Mouse (Mus musculus): ENCODE results near the gene Nptx1. TPM values are rescaled to one million over a fixed set of nuclear protein-coding genes. Genes with fewer than 3 reads are reported as not detected.

The Nptx1 gene
- total RNA-seq, 2 experiments from 2014 or later, result 247 to 272 TPM

DNA sequence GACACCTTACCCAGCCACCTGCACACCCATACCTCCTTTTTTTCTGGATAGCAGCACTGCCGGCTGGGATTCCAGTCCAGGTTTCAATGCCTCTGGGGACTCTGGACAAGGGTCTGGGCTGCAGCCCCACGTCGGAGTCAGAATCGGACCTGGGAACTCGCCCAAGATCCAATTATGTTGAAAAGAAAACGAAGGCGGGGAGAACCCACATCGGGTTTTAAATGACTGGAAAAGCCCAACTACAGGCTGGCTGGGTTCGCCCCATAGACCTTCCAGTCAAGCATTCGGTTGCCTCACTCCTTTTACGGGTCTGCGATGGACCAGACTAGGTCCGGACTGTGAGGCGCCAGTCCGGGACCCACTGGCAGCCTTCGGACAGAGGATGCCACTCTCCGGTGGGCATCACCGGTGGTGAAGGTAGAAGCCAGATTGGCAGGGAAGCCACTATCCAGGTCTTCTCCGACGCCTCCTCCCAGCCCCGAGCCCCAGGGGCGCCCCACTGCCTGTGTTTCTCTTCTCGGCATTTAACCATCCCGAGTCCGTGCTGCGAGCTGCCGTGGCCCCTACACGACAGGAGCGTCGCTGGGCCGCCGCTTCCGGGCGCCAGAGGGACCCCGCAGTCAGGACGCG, 1.3 kb upstream of the Nptx1 start:
- intact Hi-C loops (cut with DNase I), result loop anchor here (2.0 to 5.0 kb wide), 4 partner anchors 53 to 358 kb away; partner anchors contain the start of gene Rptor
- Histone ChIP-seq H3K4me3 (peak overlapping the region; percentile 93), H3K27ac (peak overlapping the region; percentile 89)
- peak; percentile 21 for TF ChIP-seq CTCF (IDR thresholded peaks at IDR 0.05)
- DNase-seq (ENCODE audit: extremely low spot score in 1 of 2, low spot score in 2 of 2), result no peak

DNA sequence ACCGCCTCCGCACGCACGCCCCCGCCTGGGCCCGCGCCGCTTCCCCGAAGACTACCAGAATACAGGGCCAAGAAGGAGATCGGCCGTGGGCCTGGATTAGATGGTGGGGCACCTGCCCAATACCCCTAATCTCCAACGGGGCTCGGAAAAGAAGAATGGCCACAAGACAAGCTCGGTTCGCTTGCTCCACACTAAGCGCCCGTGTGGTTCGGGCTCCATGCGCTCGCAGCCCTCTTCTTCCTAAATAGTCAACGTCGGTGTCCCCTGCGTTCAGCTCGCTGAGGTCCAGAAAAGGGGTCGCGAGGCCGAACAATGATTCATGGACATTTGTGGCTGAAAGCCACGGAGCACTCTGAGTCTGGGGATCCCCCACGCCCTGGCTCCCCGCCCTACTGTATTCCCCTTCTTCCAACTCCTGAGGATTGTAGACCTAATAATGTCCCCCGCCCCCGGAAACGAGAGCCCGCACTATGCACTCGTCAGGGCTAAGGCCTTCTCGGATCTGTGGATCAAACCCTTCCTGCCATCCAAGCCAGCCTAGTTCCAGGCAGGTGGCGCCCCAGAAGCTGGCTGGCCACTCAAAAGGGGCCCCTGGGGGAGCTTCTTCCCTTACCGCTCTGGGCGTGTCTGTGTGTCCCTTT, 518 bp upstream of the Nptx1 start:
- Histone ChIP-seq H3K27ac (peak overlapping the region; percentile 89), H3K4me3 (peak overlapping the region; percentile 93)
- intact Hi-C loops (cut with DNase I), result loop anchor here (2.0 to 5.0 kb wide), 5 partner anchors 33 to 359 kb away; partner anchors contain the start of gene Rptor
- no peak for TF ChIP-seq CTCF (IDR thresholded peaks at IDR 0.05)
- no peak for DNase-seq (ENCODE audit: extremely low spot score in 1 of 2, low spot score in 2 of 2)

DNA sequence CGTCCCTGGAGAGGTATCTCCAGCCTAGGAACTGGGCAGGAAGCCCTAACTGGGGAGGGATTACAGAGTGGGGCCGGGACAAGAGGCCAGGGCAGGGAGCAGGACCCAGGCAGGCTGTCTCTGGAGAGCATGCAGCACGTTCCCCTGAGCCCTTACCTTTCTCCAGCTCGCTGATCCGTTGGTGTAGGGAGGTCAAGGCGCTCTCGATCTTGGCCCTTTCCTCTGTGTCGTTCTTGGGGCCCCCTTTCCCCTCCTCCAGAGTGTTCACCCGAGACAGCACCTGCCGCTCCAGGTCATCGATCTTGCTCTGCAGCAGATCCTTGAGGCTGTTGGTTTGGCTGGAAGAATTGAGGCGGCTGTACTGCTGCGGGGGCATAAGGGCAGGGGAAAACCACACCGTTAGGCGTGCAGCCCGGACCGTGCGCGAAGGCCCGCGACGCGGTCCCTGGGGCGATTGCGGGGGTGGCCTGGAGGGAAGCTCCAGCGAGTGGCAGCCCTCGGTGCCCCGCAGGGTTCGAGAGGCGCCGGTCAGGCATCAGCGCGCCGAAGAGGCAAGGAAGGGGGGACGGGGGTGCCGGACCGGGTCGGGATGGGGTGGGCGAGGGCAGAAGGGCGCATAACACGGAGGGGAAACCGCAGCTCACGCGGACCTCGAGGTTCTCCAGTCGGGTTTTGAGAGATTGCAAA, 914 bp downstream of the Nptx1 start:
- intact Hi-C loops (cut with DNase I), result loop anchor here (2.0 to 5.0 kb wide), 4 partner anchors 32 to 361 kb away; partner anchors contain the start of gene Rptor
- peak overlapping the region; percentile 89 for H3K27ac ChIP-seq

DNA sequence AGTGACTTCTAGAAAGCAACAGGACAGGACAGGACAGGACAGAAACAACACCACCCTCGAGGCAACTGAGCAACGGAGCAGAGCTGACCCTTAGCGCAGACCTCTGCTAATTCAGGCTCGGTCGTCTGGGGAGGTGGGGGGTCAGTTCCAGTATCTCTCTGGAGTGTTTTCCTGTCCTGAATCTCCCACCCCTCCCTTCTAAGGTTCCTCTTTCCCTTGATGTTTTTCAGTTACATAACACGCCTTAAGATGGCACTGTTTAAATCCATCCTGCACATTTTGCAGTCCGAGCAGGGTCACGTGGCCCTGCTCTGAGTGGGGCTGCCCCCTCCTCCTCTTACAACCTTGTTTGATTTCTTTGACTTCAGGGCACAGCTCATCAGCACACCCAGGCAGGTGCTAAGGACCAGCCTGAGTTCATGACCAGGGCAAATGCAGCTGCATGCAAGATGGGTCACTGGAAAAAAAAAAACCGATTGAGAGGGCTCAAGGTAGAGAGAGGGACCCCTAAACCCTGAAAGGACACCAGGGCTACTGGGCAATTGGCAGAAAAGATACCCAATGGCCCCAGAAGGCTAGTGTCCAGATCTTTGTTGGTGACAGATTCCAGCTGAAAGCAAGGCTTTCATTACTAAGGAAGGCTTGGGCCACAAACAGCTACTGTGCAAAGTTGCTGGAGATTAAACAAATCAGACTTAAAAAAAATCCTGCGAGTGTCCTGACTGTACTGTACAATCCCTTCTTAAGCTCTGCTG, 1.6 kb downstream of the Nptx1 start:
- DNase-seq (ENCODE audit: extremely low spot score in 1 of 2, low spot score in 2 of 2), result no peak
- intact Hi-C loops (cut with DNase I), result loop anchor here (2.0 to 5.0 kb wide), 4 partner anchors 31 to 361 kb away; partner anchors contain the start of gene Rptor
- Histone ChIP-seq H3K4me3 (peak overlapping the region; percentile 93), H3K27ac (peak overlapping the region; percentile 89)
- no peak; the same call in none of the 2 replicates for TF ChIP-seq CTCF (IDR thresholded peaks at IDR 0.05)

More for the DNA sequence above, 914 bp downstream of the Nptx1 start:
- H3K4me3 ChIP-seq, result peak overlapping the region; percentile 93
- DNase-seq (ENCODE audit: extremely low spot score in 1 of 2, low spot score in 2 of 2), result no peak
- no peak for TF ChIP-seq CTCF (IDR thresholded peaks at IDR 0.05)

DNA sequence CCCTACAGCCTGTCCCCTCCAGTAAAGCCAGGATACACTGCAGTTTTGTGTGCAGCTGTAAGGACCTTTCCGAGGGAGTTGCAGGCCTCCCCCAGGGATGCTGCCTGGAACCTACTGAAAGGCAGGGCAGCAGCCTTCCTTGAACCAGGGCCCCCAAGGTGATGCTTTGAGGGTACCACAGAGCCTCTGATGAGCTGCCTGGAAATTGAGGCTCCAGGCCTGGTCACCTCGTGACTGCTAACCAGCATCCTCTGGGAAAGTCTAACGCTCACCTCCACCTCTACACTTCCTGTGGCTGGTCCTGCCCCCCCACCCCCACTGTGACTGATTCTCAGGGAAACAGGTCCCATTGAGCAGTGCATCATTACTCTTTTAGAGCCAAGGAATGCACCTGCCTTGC, 2.3 kb downstream of the Nptx1 start:
- peak overlapping the region; percentile 93 for H3K4me3 ChIP-seq
- peak overlapping the region; percentile 89 for H3K27ac ChIP-seq
- DNase-seq (ENCODE audit: extremely low spot score in 1 of 2, low spot score in 2 of 2), result no peak
- intact Hi-C loops (cut with DNase I), result loop anchor here (5.0 kb wide), 3 partner anchors 57 to 362 kb away; partner anchors contain the start of gene Rptor
- TF ChIP-seq CTCF (IDR thresholded peaks at IDR 0.05), result no peak

DNA sequence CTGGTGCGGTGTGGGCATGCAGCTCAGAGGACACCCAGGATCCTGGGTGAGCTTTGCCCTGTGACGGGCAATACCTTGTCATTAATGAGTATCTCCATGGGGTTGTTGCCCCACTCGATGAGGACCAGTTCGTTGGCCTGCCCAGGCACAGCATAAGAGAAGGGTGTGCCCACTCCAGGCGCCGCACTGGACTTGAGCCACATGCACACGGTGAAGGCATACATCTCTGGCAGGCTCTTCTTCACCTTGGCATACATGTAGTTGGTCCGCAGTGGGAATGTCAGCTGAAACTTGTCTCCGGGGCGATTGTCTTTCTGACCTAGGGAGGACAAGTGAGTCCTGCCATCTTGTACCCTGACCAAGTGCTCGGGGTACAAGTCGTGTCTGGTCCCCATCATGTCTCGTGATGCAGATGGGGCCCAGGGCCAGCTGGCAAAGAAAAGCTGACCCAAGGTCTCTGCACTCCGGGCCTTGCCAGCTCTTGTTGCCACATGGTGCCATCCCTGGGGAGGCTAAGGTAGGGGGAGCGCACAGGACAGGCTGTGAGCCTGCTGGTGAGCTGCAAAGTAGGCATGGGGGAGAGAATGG, 2.9 kb downstream of the Nptx1 start:
- DNase-seq (ENCODE audit: extremely low spot score in 1 of 2, low spot score in 2 of 2), result no peak
- TF ChIP-seq CTCF (IDR thresholded peaks at IDR 0.05), result no peak
- peak overlapping the region; percentile 93 for H3K4me3 ChIP-seq
- intact Hi-C loops (cut with DNase I), result loop anchor here (5.0 kb wide), 3 partner anchors 58 to 363 kb away; partner anchors contain the start of gene Rptor
- peak overlapping the region; percentile 89 for H3K27ac ChIP-seq

DNA sequence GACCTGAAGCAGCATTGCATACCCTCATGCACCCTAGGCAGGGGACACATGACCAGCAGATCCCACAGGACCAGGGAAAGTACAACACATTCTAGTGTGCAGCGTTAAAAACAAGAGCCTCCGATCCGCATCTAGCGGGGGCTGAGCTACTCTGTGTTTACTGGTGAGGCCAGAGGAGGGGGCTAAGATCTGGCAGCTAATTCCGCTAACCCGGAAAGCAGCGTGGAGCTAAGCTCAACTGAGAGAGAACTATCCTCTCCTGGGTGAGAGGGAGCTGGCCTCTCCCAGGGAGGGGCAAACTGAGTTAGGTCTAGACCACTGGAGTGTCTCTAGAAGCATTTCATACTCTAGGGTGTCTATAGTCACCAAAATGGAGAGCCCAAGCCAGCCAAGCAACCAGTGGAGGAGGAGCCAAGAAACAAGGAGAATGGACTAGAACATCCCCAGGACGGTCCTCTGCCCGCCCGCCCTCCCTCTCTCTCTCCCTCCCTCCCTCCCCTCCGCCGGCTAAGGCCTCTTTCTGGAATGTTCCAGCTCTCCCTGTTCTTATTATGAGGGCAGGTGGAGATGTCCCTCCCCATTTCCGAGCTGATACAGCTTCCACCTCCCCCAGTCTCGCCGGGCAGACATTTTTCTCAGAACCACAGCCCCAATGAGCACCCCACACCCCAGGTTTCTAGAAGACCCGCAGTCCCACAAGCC, 3.6 kb downstream of the Nptx1 start:
- intact Hi-C loops (cut with DNase I), result no loop called here
- Histone ChIP-seq H3K4me3 (peak overlapping the region; percentile 93), H3K27ac (peak overlapping the region; percentile 89)
- no peak for TF ChIP-seq CTCF (IDR thresholded peaks at IDR 0.05)
- no peak for DNase-seq (ENCODE audit: extremely low spot score in 1 of 2, low spot score in 2 of 2)

DNA sequence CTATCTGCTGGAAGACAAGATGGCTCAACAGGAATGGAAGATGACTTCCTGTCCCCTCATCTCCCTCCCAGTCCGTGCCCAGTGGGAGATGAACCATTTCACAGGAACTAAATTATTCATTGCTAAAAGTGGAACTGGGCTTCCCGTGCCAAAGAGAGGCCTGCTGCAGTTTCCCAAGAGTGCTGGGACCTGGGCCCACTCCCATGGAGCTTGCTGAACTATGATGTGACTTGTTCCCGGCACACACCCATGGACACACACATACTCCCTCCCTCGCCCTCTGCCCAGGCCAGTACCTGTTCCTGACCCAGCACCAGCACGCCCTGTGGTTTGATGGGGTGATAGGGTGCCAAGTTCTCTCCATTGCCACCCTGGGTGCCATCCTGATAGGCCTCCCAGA, 4.7 kb downstream of the Nptx1 start:
- no peak for DNase-seq (ENCODE audit: extremely low spot score in 1 of 2, low spot score in 2 of 2)
- peak overlapping the region; percentile 93 for H3K4me3 ChIP-seq
- intact Hi-C loops (cut with DNase I), result no loop called here

DNA sequence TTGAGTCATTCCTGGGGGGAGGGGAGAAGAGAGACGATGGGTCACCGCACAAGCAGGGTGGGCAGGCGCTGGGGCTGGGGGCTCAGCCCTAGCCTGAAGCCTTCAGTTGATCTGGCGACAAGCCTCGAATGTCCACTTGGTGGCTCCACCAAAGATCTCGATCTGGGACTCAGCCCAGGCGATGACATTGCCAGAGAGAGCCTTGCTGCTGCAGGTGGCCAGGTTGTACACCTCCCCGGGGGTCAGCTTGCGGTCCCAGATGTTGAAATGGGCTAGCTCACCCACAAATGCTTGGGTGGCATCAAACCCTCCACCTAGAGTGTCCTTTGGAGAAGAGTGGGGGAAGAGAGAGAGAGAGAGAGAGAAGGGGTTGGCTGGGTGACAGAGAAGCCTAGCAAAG, 5.2 kb downstream of the Nptx1 start:
- intact Hi-C loops (cut with DNase I), result no loop called here
- Histone ChIP-seq H3K27ac (no peak overlapping the region), H3K4me3 (no peak overlapping the region)
- no peak for DNase-seq (ENCODE audit: extremely low spot score in 1 of 2, low spot score in 2 of 2)
- no peak; the same call in 1 of the 2 replicates for TF ChIP-seq CTCF (IDR thresholded peaks at IDR 0.05)

More for the DNA sequence above, 4.7 kb downstream of the Nptx1 start:
- H3K27ac ChIP-seq, result no peak overlapping the region
- TF ChIP-seq CTCF (IDR thresholded peaks at IDR 0.05), result no peak

DNA sequence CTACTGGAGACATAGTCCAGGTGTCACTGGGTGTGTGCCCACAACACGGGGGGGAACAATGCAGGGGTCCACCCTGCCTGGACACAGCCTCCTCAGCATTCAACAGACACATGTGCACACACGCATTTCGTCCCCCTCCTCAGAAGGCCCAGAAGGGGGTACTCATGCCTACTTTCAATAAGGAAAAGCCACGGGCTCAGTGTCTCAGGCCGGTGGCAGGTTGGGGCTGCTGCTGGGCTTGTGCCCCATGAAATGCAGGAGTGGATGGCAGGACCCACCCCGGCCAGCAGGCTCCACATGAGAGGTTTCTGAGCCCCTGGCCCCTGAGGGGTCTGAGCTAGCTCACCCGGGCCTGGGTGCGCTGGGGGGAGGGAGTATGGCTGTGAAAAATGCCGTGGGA, 6.5 kb downstream of the Nptx1 start:
- DNase-seq (ENCODE audit: extremely low spot score in 1 of 2, low spot score in 2 of 2), result no peak
- Histone ChIP-seq H3K27ac (peak overlapping the region; percentile 28; the same call in 1 of the 2 replicates), H3K4me3 (no peak overlapping the region)
- intact Hi-C loops (cut with DNase I), result no loop called here
- TF ChIP-seq CTCF (IDR thresholded peaks at IDR 0.05), result no peak

Data from left cerebral cortex, adult 2 months (tissue).